Mouse (Mus musculus) small intestine, adult 10 weeks (tissue): ENCODE measurements around the gene 2310057M21Rik. TPM values are rescaled to one million over a fixed set of nuclear protein-coding genes. Genes with fewer than 3 reads are reported as not detected.

Experiments
- polyA plus RNA-seq: library from polyadenylated mRNA; stranded (reverse); fragments of 350-450 nt; fragmentation: Illumina TruSeq; extraction: RNeasy Lipid Tissue Mini Kit (QIAGEN cat#74804); gene quantifications from one replicate; pipeline ENCODE4 v1.2.3, GENCODE M21; 2014; ENCODE audit warnings: low replicate concordance

Gene 2310057M21Rik
- 3.5 TPM for polyA plus RNA-seq

GRCm38 (mm10) chr7:131362615-131363300, at the start of gene 2310057M21Rik:
TSS of gene 2310057M21Rik (minus strand) at chr7:131362759.

GRCm38 (mm10) chr7:131410416-131411058, 48.0 kb upstream of the 2310057M21Rik start, which contains the start of the genes Ikzf5 and Acadsb:
TSS of gene Ikzf5 (minus strand) at chr7:131410521.
TSS of gene Acadsb (plus strand) at chr7:131410601.

GRCm38 (mm10) chr7:131370648-131371469, 8.3 kb upstream of the 2310057M21Rik start, which contains the start of gene Pstk:
TSS of gene Pstk (plus strand) at chr7:131371141.

GRCm38 (mm10) chr7:131333564-131333963, 29.0 kb downstream of the 2310057M21Rik start, which contains the start of gene Fam24a:
TSS of gene Fam24a (plus strand) at chr7:131333864.

GRCm38 (mm10) chr7:131329416-131329815, 33.1 kb downstream of the 2310057M21Rik start, which contains the start of gene Fam24b:
TSS of gene Fam24b (minus strand) at chr7:131329516.

GRCm38 (mm10) chr7:131322192-131322591, 40.4 kb downstream of the 2310057M21Rik start, which contains the start of gene Cuzd1:
TSS of gene Cuzd1 (minus strand) at chr7:131322292.

Other genes starting within 250 kb of the 2310057M21Rik start
- gene 4933402N03Rik, start 216.4 kb downstream of the 2310057M21Rik start, polyA plus RNA-seq: not detected
- gene 5430419D17Rik, start 188.4 kb downstream of the 2310057M21Rik start, polyA plus RNA-seq: 0.11 TPM
- 18.7 TPM for gene Cuzd1, start 40.5 kb downstream of the 2310057M21Rik start, polyA plus RNA-seq
- not detected for gene Fam24b, start 33.2 kb downstream of the 2310057M21Rik start, polyA plus RNA-seq
- not detected for gene Fam24a, start 28.9 kb downstream of the 2310057M21Rik start, polyA plus RNA-seq
- 42.2 TPM for gene Pstk, start 8.4 kb upstream of the 2310057M21Rik start, polyA plus RNA-seq
- gene Ikzf5, start 47.8 kb upstream of the 2310057M21Rik start, polyA plus RNA-seq: 26.7 TPM
- gene Acadsb, start 47.8 kb upstream of the 2310057M21Rik start, polyA plus RNA-seq: 76.3 TPM
- gene Hmx3, start 180.1 kb upstream of the 2310057M21Rik start, polyA plus RNA-seq: not detected
- gene Hmx2, start 186.0 kb upstream of the 2310057M21Rik start, polyA plus RNA-seq: 0.11 TPM
- 14.4 TPM for gene Bub3, start 197.5 kb upstream of the 2310057M21Rik start, polyA plus RNA-seq